Mouse (Mus musculus): ENCODE measurements at regions not wholly inside any gene's neighbourhood (a gene's known extent, or its start where the extent isn't known, plus 50 kb on each side); places are given as distances from the start of the nearest gene placed in this dataset.
A peak's percentile ranks its signal among the peaks of the same experiment; 100 is the strongest.

- no peaks in the 10 kb centered on the region for H3K36me3 ChIP-seq
- H3K9me3 ChIP-seq, result no peaks in the 10 kb centered on the region
- no peak overlapping the region for H3K4me3 ChIP-seq
- H3K27ac ChIP-seq, result 0 out of 2 replicates have a peak overlapping the region, but pooled peaks have one; percentile 45
- H3K4me1 ChIP-seq (replicated peaks), result peaks cover 38% of the 10 kb centered on the region
- 70% methylated on average over 8 of the region's 8 CpGs for WGBS
- no peak for DNase-seq (ENCODE audit: low spot score)
- H3K27me3 ChIP-seq (ENCODE audit: insufficient read depth, poor library complexity, severe bottlenecking), result peaks cover 18% of the 10 kb centered on the region
Observed at GRCm38 (mm10) chr11:117059120-117059519, 55.8 kb upstream of the Sec14l1 start.

- H3K4me3 ChIP-seq, result peak overlapping the region; percentile 38
Observed at GRCm38 (mm10) chr11:117059981-117060705, 54.8 kb upstream of the Sec14l1 start.

DNA sequence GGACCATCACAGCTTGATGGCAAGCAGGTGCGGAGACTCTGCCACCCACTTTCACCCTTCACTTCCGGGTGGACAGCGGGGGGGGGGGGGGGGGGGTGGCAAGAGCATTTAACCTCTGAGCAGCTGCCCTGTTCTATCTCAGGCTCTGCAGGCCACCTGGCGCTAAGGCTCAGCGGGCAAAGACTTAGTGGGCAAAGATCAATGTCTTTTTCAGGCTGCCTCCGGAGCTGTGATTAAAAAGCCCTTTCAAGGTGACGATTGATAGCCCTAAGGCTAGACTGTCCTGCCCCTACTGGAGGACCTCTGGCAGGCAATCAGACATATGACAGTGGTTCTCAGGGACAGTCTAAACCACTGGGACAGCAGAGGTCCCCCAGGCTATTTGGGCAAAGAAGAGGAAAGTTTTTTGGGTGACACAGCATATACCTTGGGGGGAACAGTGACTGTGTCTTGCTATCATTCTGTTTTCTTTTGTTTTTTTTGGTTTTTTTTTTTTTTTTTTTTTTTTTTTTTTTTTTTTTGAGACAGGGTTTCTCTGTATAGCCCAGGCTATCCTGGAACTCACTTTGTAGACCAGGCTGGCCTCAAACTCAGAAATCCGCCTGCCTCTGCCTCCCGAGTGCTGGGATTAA is 54.1 kb upstream of the Sec14l1 start:
- Histone ChIP-seq H3K9me3 (no peaks in the 10 kb centered on the region), H3K4me1 (replicated peaks) (peaks cover 41% of the 10 kb centered on the region), H3K36me3 (no peaks in the 10 kb centered on the region), H3K27me3 (ENCODE audit: insufficient read depth, poor library complexity, severe bottlenecking) (peaks cover 18% of the 10 kb centered on the region), H3K4me3 (peak overlapping the region; percentile 38), H3K27ac (peak overlapping the region; percentile 82)
- WGBS, result 31% methylated on average over 8 of the region's 9 CpGs
- DNase-seq (ENCODE audit: low spot score), result peak; percentile 41

More at GRCm38 (mm10) chr11:117059981-117060705, 54.8 kb upstream of the Sec14l1 start:
- H3K36me3 ChIP-seq, result no peaks in the 10 kb centered on the region
- peak; percentile 35 for DNase-seq (ENCODE audit: low spot score)
- H3K4me1 ChIP-seq (replicated peaks), result peaks cover 41% of the 10 kb centered on the region
- H3K27me3 ChIP-seq (ENCODE audit: insufficient read depth, poor library complexity, severe bottlenecking), result peaks cover 18% of the 10 kb centered on the region
- H3K27ac ChIP-seq, result peak overlapping the region; percentile 82
- WGBS, result 7% methylated on average over 19 of the region's 19 CpGs
- no peaks in the 10 kb centered on the region for H3K9me3 ChIP-seq

- H3K36me3 ChIP-seq, result no peaks in the 10 kb centered on the region
- peak overlapping the region; percentile 57 for H3K27ac ChIP-seq
- no peak overlapping the region for H3K4me3 ChIP-seq
- H3K4me1 ChIP-seq (replicated peaks), result peaks cover 34% of the 10 kb centered on the region
- WGBS, result 53% methylated on average over 14 of the region's 14 CpGs
- H3K27me3 ChIP-seq (ENCODE audit: insufficient read depth, poor library complexity, severe bottlenecking), result peaks cover 16% of the 10 kb centered on the region
- DNase-seq (ENCODE audit: low spot score), result no peak
- H3K9me3 ChIP-seq, result no peaks in the 10 kb centered on the region
Observed at GRCm38 (mm10) chr11:117062772-117063499, 52.0 kb upstream of the Sec14l1 start.

Data from hindbrain, embryonic 10.5 days (tissue).